Mouse (Mus musculus) B cell, adult (primary cell): ENCODE data around the gene Ydjc. TPM values are rescaled to one million over a fixed set of nuclear protein-coding genes. Genes with fewer than 3 reads are reported as not detected.

ENCODE experiments used
- total RNA-seq: library from RNA; stranded (reverse); gene quantifications from 4 replicates; pipeline ENCODE4 v1.2.4, GENCODE M21; 2023; ENCODE audit not compliant: inconsistent age

Gene Ydjc
- total RNA-seq, result 1.9 to 3.8 TPM (median 2.9 TPM) in 4 replicates

DNA sequence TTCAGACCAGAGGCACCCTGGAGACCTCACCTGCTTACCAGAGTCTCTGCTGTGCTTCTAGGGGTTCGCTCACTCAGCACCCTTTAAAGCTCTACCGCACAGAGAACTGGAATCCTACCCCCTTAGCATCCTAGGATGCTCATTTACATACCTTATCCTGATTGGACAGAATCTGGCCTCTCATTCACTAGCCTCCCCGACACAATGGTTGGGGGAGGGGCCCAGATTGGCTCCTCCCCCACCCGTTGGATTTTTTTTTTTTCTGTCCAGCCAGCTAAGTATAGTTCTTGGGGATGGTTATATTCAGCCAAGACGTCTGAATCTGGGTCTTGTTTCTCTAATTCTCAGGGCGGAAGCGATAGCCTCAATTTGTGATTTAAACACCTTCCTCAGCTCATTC, at the start of gene Ydjc:
Gene Ydjc (plus strand): TSS at position 283 of the 400 bp plus-strand sequence.

DNA sequence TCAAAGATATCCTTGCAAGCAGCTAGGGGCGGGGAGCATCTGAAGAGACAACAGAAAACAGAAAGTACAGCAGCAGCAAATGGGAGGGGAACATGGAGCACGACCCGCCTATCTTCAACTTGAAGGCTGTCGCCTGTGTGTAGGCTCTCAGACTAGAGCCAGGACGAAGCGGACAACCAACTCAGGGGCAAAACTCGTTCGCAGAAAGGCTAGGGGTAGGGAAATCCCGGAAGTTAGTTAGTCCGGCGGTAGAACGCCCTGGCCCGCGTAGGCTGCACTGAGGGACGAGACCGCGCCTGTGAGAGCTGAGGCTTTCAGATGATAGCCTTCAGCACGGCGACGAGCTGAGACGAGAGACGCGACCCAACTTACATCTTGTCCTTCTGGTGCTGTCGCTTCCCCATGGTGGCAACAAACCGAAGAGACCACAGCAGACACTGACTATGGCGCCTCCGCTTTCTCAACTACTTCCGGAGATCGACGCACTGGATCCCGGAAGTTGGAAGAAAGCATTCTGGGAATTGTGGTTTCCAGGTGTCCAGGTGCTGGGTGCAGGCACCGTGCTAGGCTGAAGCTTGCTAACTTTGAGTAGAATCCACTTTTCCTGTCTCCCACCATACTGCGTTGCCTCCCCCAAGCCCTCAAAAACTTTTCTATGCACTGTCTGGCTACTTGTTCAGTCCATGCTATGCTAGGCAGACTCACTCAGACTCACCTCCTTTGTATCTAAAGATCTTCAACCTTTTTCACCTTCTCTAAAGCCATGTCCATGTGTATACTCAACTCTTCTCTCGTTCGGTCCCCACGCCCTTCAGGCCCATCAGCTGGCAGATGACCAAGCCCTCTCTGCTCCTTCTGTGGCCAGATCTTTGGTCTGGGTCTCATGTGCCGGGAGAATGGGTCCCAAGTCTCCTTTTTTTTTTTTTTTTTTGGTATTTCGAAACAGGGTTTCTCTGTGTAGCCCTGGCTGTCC, 33.4 kb upstream of the Ydjc start, which contains the start of gene Ppil2:
Gene Ppil2 (minus strand): TSS at position 487 of the 973 bp plus-strand sequence.

DNA sequence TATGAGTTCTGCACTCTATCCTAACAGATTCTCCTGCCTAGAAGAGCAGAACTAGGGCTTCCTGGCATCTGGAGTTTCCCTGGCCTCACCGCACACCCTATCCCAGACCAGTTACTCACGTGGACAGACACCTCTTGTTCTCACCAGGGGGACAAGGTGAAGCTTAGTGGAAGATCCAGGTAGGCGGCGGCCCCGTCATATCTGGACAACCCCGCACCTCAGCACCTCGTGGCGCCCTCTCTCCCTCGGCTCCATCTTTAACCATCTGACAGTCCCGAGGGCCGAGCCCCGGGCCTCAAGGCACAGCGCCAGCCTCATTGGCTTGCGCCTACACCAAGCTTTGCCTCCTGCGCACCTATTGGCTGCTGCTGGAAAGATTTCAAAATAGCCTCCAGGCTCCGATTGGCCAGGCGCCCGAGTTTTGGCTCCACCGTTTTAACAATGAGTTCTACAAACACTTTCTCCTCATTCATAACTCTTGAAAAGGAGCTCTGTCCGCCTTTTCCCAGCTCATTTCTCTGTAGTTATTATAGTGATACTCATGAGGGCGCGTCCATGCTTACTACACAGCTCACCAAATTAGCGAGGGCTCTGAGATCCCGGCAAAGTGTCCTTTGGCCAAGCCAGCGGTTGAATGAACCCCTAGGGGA, 19.4 kb upstream of the Ydjc start, which contains the start of gene 2610318N02Rik:
Gene 2610318N02Rik (minus strand): TSS at position 297 of the 650 bp plus-strand sequence.

DNA sequence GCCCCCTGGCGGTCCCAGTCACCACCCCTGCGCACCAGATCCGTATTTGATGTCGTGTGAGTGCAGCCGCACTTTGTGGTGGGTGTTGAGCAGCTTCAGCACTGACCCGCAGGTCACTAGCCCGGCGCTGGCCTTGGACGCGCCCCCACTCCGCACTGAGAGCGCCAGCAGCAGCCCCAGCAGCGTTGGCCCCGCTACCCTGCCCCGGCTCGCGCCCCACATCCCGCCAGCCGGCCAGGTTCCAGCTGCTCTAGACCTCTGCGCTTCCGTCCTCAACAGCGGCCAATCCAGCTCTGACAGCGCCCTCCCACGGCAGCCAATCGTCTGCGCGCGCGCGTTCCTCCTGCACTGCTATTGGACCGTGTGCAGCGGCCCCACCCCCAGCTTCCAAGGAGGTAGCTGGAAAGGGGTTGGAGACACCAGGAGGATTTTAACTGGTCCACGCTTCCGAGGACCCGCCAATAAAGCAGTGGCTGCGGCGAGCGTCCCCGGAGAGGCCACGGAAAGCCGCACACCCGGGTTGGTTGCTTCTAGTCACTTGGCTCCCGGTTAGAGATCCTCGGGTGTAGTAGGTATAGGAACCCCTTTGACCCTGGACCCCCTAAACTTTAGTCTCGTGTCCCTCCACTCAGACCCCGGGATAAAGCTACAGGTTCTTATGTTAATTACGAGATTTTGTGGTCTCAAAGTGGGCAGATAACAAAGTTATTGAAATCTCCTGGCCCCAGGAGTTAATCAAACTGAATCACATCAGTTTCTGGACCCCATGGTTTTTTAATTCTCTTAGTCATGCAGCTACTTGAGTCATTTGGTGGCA, 12.1 kb upstream of the Ydjc start, which contains the start of gene Sdf2l1:
Gene Sdf2l1 (minus strand): TSS at position 295 of the 817 bp plus-strand sequence.

DNA sequence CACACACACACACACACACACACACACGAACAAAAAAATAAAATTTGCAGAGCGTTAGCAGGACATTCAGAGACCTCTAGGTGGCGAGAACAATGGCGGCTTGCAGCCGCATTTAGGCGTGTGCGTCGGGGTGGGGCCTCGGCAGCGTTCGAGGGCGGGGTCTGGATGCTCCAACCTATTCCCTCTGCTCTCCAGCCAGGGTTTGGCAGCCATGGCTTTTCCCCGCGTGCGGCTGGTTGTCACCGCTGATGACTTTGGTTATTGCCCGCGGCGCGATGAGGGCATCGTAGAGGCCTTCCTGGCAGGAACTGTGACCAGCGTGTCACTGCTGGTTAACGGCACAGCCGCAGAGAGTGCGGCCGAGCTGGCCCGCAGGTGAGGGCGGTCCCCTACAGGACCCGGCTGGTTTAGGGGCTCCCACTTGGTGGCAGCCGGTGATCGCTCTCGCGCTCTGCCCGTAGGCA, 2.4 kb downstream of the Ydjc start, which contains the start of gene Ccdc116:
Gene Ccdc116 (minus strand): TSS at position 458 of the 464 bp plus-strand sequence.

DNA sequence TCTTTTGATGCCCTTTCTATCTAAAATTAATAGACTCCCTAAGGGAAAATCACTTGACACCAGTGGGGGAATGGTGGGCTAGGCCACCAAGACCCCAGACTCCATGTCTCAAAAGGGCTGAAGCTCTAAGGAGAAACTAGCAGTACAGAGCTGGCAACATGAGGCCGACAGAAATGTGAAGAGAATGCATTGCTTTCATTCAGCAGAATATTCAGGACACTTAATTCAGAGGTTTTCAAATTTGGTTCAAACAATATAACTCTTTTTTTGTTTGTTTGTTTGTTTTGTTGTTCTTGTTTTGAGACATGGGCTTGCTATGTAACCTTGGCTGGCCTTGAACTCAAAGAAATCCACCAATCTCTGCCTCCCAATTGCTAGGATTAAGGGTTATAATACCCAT, 58.1 kb downstream of the Ydjc start, which contains the start of gene Ube2l3:
Gene Ube2l3 (minus strand): TSS at position 101 of the 400 bp plus-strand sequence.

DNA sequence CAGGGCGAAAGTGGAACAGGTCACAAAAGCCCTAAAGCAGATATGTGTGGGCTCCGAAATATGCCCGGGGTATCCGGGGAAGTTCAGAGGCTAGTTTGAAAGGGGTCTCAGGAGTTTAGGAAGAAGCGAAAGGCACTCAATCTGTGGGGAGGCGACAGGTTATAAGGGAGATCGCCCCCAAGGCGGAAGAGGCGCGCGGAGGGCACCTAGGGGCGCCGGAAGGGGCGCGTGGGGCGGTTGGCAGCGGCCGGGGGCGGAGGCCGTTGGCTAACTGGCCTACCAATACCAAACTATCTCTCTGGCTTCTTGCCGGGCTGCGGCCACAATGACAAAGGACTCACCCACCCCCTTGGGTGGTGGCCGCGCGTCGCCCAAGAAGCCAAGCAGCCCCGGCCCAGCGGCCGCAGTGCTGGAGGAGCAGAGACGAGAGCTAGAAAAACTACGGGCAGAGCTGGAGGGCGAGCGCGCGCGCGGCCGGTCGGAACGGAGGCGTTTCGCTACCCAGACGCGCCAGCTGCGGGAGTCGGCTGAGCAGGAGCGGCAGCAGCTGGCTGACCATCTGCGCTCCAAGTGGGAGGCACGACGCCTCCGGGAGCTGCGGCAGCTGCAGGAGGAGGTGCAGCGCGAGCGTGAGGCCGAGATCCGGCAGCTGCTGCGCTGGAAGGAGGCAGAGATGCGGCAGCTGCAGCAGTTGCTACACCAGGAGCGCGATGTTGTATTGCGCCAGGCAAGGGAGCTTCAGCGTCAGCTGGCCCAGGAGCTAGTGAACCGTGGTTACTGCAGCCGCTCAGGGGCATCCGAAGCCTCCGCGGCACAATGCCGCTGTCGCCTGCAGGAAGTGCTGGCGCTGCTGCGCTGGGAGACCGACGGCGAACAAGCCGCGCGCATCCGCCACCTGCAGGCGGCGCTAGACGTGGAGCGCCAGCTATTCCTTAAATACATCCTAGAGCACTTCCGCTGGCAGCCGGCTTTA, 64.3 kb downstream of the Ydjc start, which contains the start of gene Rimbp3:
Gene Rimbp3 (plus strand): TSS at position 215 of the 973 bp plus-strand sequence.

Other genes starting within 250 kb of the Ydjc start
- 11.6 to 14.9 TPM (median 13.6 TPM) in 4 replicates for gene Ppm1f, start 248.2 kb upstream of the Ydjc start, total RNA-seq
- 174 to 192 TPM (median 182 TPM) in 4 replicates for gene Mapk1, start 161.2 kb upstream of the Ydjc start, total RNA-seq
- gene Ypel1, start 74.9 kb upstream of the Ydjc start, total RNA-seq, result 0.74 to 3.2 TPM (median 0.79 TPM) in 4 replicates
- 103 to 114 TPM (median 113 TPM) in 4 replicates for gene Ppil2, start 33.4 kb upstream of the Ydjc start, total RNA-seq
- 10.3 to 17.8 TPM (median 12.8 TPM) in 4 replicates for gene 2610318N02Rik, start 19.5 kb upstream of the Ydjc start, total RNA-seq
- gene Sdf2l1, start 12.2 kb upstream of the Ydjc start, total RNA-seq, result 25.8 to 37.4 TPM (median 28.3 TPM) in 4 replicates
- gene Ccdc116, start 2.6 kb downstream of the Ydjc start, total RNA-seq, result 1.7 to 3.1 TPM (median 2.2 TPM) in 4 replicates
- gene Ube2l3, start 58.0 kb downstream of the Ydjc start, total RNA-seq, result 96.3 to 124 TPM (median 113 TPM) in 4 replicates
- gene Rimbp3, start 64.0 kb downstream of the Ydjc start, total RNA-seq, result 0.10 to 0.22 TPM (median 0.15 TPM) in 4 replicates
- 3.5 to 3.8 TPM (median 3.5 TPM) in 4 replicates for gene Hic2, start 89.0 kb downstream of the Ydjc start, total RNA-seq
- gene Tmem191c, start 131.5 kb downstream of the Ydjc start, total RNA-seq, result 8.1 to 13.8 TPM (median 11.9 TPM) in 4 replicates
- not detected in 4 replicates for gene Serpind1, start 186.8 kb downstream of the Ydjc start, total RNA-seq